Mouse (Mus musculus) stomach, embryonic 16.5 days (tissue): Measurements from ENCODE around the gene Parg. TPM values are rescaled to one million over a fixed set of nuclear protein-coding genes. Genes with fewer than 3 reads are reported as not detected.
"Not testable (repeated sequence)": the region's sequence is repeated elsewhere in the genome, so short reads cannot be mapped to it uniquely, and the experiment has no call there.

Experiments used
- ATAC-seq: fragments of 200-750 bp; cut with Nextera tagmentation; 2 replicates; pipeline ENCODE4 v1.8.0; 2017; ENCODE audit warnings: moderate number of reproducible peaks, moderate TSS enrichment; ENCODE audit not compliant: insufficient read depth, low FRiP score
- H3K27ac ChIP-seq: fragments of 300-500 bp; sonication (generic); 2 replicates; pipeline ENCODE4 v1.5.1; 2014; ENCODE audit warnings: low read length
- H3K27me3 ChIP-seq: fragments of 300-500 bp; sonication (generic); 2 replicates; pipeline ENCODE4 v1.6.1; 2014; ENCODE audit warnings: low read length, control low read depth, mixed read lengths; ENCODE audit not compliant: control insufficient read depth, insufficient read depth
- H3K36me3 ChIP-seq: fragments of 300-500 bp; sonication (generic); 2 replicates; pipeline ENCODE4 v1.6.1; 2014; ENCODE audit warnings: low read length; ENCODE audit not compliant: control insufficient read depth, insufficient read depth
- H3K4me1 ChIP-seq: fragments of 300-500 bp; sonication (generic); 2 replicates; pipeline ENCODE4 v1.6.1; 2014; ENCODE audit warnings: low read length, control low read depth, mixed read lengths; ENCODE audit not compliant: control insufficient read depth, insufficient read depth
- H3K4me2 ChIP-seq: fragments of 300-500 bp; sonication (generic); 2 replicates; pipeline ENCODE4 v1.6.1; 2014; ENCODE audit warnings: low read depth, low read length, mixed read lengths
- H3K4me3 ChIP-seq: fragments of 300-500 bp; sonication (generic); replicated peaks from 2 replicates; pipeline ENCODE4 v1.5.1; 2014; ENCODE audit warnings: mild to moderate bottlenecking, low read length
- H3K9ac ChIP-seq: fragments of 300-500 bp; sonication (generic); 2 replicates; pipeline ENCODE4 v1.6.1; 2014; ENCODE audit warnings: low read length
- H3K9me3 ChIP-seq: fragments of 300-500 bp; sonication (generic); replicated peaks from 2 replicates; pipeline ENCODE4 v1.6.1; 2016; ENCODE audit warnings: low read length, control low read depth; ENCODE audit not compliant: control insufficient read depth
- WGBS: fragments of 180-500 bp; shearing (Covaris S2); extraction: QIAGEN DNeasy Blood & Tissue Kit; methylation state at CpG from one replicate; pipeline ENCODE4 v1.1.7; 2014; 5-methylcytosine and 5-hydroxymethylcytosine counted together
- polyA plus RNA-seq: library from polyadenylated mRNA; unstranded; fragments of >200 nt; fragmentation: Nextera tagmentation; extraction: Ambion mirVana; gene quantifications from 2 replicates; pipeline ENCODE4 v1.2.1, GENCODE M21; 2015

Parg gene
- polyA plus RNA-seq, 1 experiment from 2014 or later = 29.1 TPM

GRCm38 (mm10) chr14:32170137-32170536 lies 31.6 kb upstream of the Parg start:
- Histone ChIP-seq H3K27ac (no peak overlapping the region), H3K9ac (no peak overlapping the region), H3K4me2 (no peak overlapping the region), H3K9me3 (no peaks in the 10 kb centered on the region), H3K36me3 (peaks cover 5% of the 10 kb centered on the region; the same call in 1 of the 2 replicates), H3K4me3 (no peak overlapping the region), H3K4me1 (peaks cover 20% of the 10 kb centered on the region), H3K27me3 (no peaks in the 10 kb centered on the region)
- 94% methylated on average over 4 of the region's 4 CpGs for WGBS
- ATAC-seq = no peak

- 85% methylated on average over 2 of the region's 2 CpGs for WGBS
- Histone ChIP-seq H3K9me3 (no peaks in the 10 kb centered on the region), H3K36me3 (peaks cover 13% of the 10 kb centered on the region; the same call in 1 of the 2 replicates)
These were observed 26.4 kb upstream of the Parg start for GRCm38 (mm10) chr14:32175310-32175709.

GRCm38 (mm10) chr14:32176590-32176989 lies 25.2 kb upstream of the Parg start:
- ATAC-seq = not testable (repeated sequence)
- 90% methylated on average over 4 of the region's 5 CpGs for WGBS

More at GRCm38 (mm10) chr14:32175310-32175709, 26.4 kb upstream of the Parg start:
- Histone ChIP-seq H3K27me3 (no peaks in the 10 kb centered on the region), H3K27ac (no peak overlapping the region), H3K4me2 (no peak overlapping the region), H3K9ac (no peak overlapping the region), H3K4me3 (no peak overlapping the region), H3K4me1 (no peaks in the 10 kb centered on the region)
- no peak for ATAC-seq

GRCm38 (mm10) chr14:32179393-32180195 lies 22.2 kb upstream of the Parg start:
- Histone ChIP-seq H3K27ac (no peak overlapping the region), H3K4me1 (no peaks in the 10 kb centered on the region), H3K9ac (no peak overlapping the region), H3K4me2 (no peak overlapping the region), H3K36me3 (peaks cover 24% of the 10 kb centered on the region), H3K9me3 (no peaks in the 10 kb centered on the region), H3K27me3 (no peaks in the 10 kb centered on the region), H3K4me3 (no peak overlapping the region)
- 85% methylated on average over 10 of the region's 10 CpGs for WGBS
- ATAC-seq = no peak

More at GRCm38 (mm10) chr14:32176590-32176989, 25.2 kb upstream of the Parg start:
- not testable (repeated sequence) for H3K9ac ChIP-seq, H3K27me3 ChIP-seq, H3K4me2 ChIP-seq, H3K9me3 ChIP-seq, H3K27ac ChIP-seq, H3K4me1 ChIP-seq, H3K4me3 ChIP-seq
- H3K36me3 ChIP-seq = peaks cover 14% of the 10 kb centered on the region

- H3K4me1 ChIP-seq = no peaks in the 10 kb centered on the region
- WGBS = 88% methylated on average over 6 of the region's 6 CpGs
These were observed 20.9 kb upstream of the Parg start for GRCm38 (mm10) chr14:32180861-32181260.

GRCm38 (mm10) chr14:32183846-32184245 lies 17.9 kb upstream of the Parg start:
- WGBS = 92% methylated on average over 4 of the region's 4 CpGs
- H3K9me3 ChIP-seq = no peaks in the 10 kb centered on the region
- peaks cover 36% of the 10 kb centered on the region for H3K36me3 ChIP-seq
- no peaks in the 10 kb centered on the region for H3K4me1 ChIP-seq
- no peaks in the 10 kb centered on the region for H3K27me3 ChIP-seq
- H3K4me2 ChIP-seq = no peak overlapping the region
- no peak overlapping the region for H3K4me3 ChIP-seq
- no peak overlapping the region for H3K27ac ChIP-seq
- no peak for ATAC-seq
- no peak overlapping the region for H3K9ac ChIP-seq

More at GRCm38 (mm10) chr14:32180861-32181260, 20.9 kb upstream of the Parg start:
- no peaks in the 10 kb centered on the region for H3K27me3 ChIP-seq
- H3K9me3 ChIP-seq = no peaks in the 10 kb centered on the region
- H3K36me3 ChIP-seq = peaks cover 26% of the 10 kb centered on the region
- H3K4me2 ChIP-seq = no peak overlapping the region
- no peak overlapping the region for H3K4me3 ChIP-seq
- no peak for ATAC-seq
- no peak overlapping the region for H3K27ac ChIP-seq
- no peak overlapping the region for H3K9ac ChIP-seq

- WGBS = 71% methylated on average over 6 of the region's 6 CpGs
- no peak overlapping the region for H3K27ac ChIP-seq
- H3K36me3 ChIP-seq = peaks cover 12% of the 10 kb centered on the region; the same call in 1 of the 2 replicates
- H3K9me3 ChIP-seq = no peaks in the 10 kb centered on the region
- peak; percentile 44; the same call in 1 of the 2 replicates for ATAC-seq
- no peak overlapping the region for H3K4me3 ChIP-seq
- H3K9ac ChIP-seq = no peak overlapping the region
- 0 out of 2 replicates have a peak, but pooled peaks cover 2% of the 10 kb centered on the region for H3K4me1 ChIP-seq
- H3K4me2 ChIP-seq = no peak overlapping the region
- H3K27me3 ChIP-seq = no peaks in the 10 kb centered on the region
These were observed 10.9 kb upstream of the Parg start for GRCm38 (mm10) chr14:32190627-32191391.

GRCm38 (mm10) chr14:32191926-32192325 lies 9.8 kb upstream of the Parg start:
- WGBS = 89% methylated on average over 5 of the region's 5 CpGs
- ATAC-seq = no peak
- Histone ChIP-seq H3K36me3 (peaks cover 13% of the 10 kb centered on the region), H3K27me3 (no peaks in the 10 kb centered on the region), H3K27ac (no peak overlapping the region), H3K4me1 (0 out of 2 replicates have a peak, but pooled peaks cover 2% of the 10 kb centered on the region), H3K4me2 (no peak overlapping the region), H3K9me3 (no peaks in the 10 kb centered on the region), H3K4me3 (no peak overlapping the region), H3K9ac (no peak overlapping the region)

- H3K4me2 ChIP-seq = no peak overlapping the region
- WGBS = 34% methylated on average over 3 of the region's 3 CpGs
- H3K9ac ChIP-seq = no peak overlapping the region
- H3K36me3 ChIP-seq = peaks cover 17% of the 10 kb centered on the region
- 0 out of 2 replicates have a peak, but pooled peaks cover 2% of the 10 kb centered on the region for H3K4me1 ChIP-seq
- no peak overlapping the region for H3K4me3 ChIP-seq
- ATAC-seq = no peak; the same call in 1 of the 2 replicates
- no peaks in the 10 kb centered on the region for H3K27me3 ChIP-seq
- H3K9me3 ChIP-seq = no peaks in the 10 kb centered on the region
- H3K27ac ChIP-seq = no peak overlapping the region
These were observed 9.3 kb upstream of the Parg start for GRCm38 (mm10) chr14:32192437-32192836.
